Mouse (Mus musculus) gastrocnemius, postnatal 14 days (tissue): ENCODE data around the gene Kcnmb1. TPM values are rescaled to one million over a fixed set of nuclear protein-coding genes. Genes with fewer than 3 reads are reported as not detected.

Experiments used
- DNase-seq: peaks from one replicate; pipeline ENCODE4 v3.0.0; 2021; ENCODE audit warnings: mixed read lengths
- intact Hi-C: fragments of 180-260 bp; cut with DNase I; formaldehyde crosslinking; loops from one replicate; pipeline ENCODE4 v1.15.1; 2025; ENCODE audit warnings: low total_unique reads
- total RNA-seq, 2 experiments: library from RNA; stranded (reverse); gene quantifications; 2 replicates each; pipeline ENCODE4 v1.2.3; 2021

Gene Kcnmb1
- total RNA-seq, 2 experiments from 2014 or later, result 0.13 to 0.29 TPM

- no peak for DNase-seq
- intact Hi-C loops, result no loop called here
Measured at GRCm38 (mm10) chr11:33986525-33986924, 23.7 kb downstream of the Kcnmb1 start.

DNA sequence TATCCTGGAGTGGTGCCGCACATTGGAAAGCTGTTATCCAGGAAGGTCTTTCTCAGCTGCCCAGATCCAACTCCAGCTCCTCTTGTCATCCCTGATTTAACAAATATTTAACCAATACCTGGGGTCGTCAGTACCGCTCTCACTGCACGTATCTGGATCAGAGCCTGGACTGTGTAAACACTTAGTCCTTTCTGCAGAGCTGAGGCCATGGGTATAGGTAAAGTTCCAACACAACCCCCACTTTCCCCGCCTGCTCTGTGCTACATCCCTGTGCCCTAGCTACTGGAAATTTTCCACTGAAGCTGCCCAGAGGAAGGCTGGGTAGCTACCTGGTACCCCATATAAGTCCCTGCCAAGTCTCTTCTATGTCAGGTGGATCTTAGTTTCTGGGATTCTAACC lies 27.2 kb downstream of the Kcnmb1 start:
- DNase-seq, result no peak
- intact Hi-C loops, result no loop called here

- peak; percentile 73 for DNase-seq
- intact Hi-C loops, result no loop called here
Measured at GRCm38 (mm10) chr11:33992938-33993337, 30.1 kb downstream of the Kcnmb1 start, which contains the start of gene Kcnip1. TSS of gene Kcnip1 (minus strand) at chr11:33993152.

- intact Hi-C loops, result no loop called here
Measured at GRCm38 (mm10) chr11:33993496-33993895, 30.7 kb downstream of the Kcnmb1 start.

DNA sequence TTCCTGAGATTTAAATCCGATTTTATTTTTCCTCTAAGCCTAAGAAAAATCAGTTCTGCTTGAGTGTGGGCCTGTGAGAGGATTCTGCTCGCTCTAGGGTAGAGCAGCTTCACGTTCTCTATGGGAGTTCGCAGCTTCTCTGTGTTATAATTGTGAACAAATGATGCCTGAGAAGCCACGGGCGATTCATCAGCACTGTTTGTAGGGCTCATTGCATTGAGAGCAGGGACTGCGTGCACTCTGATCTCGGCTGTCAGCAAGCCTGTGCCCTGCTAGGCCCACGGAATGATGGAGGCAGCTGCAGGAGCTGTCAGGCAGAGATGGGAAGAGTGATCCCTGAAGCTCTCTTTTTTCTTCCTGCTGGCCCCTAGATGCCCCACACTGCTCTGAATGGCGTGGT lies 35.4 kb downstream of the Kcnmb1 start:
- DNase-seq, result no peak
- intact Hi-C loops, result no loop called here

More at GRCm38 (mm10) chr11:33993496-33993895, 30.7 kb downstream of the Kcnmb1 start:
- no peak for DNase-seq

DNA sequence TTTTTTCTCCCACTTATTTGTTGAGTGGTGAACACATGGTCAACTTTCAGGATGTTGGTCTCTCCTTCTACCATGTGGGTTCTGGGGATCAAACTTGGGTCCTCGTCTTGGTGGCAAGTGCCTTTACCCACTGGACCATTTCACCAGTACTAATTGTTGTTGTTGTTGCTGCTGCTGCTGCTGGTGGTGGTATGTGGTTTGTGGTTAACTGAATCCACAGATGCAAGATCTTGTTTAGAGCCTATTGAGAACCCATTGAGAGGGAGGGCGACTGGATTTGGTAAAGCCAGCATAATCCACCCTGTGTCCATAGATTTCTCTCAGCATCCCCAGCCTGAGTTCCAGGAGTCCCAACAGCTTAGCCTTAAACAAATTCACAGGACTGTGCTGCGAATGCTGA lies 37.6 kb downstream of the Kcnmb1 start:
- no peak for DNase-seq
- intact Hi-C loops, result loop anchor here (10.0 kb wide), 1 partner anchor 266 kb away; no protein-coding TSS in a partner anchor

DNA sequence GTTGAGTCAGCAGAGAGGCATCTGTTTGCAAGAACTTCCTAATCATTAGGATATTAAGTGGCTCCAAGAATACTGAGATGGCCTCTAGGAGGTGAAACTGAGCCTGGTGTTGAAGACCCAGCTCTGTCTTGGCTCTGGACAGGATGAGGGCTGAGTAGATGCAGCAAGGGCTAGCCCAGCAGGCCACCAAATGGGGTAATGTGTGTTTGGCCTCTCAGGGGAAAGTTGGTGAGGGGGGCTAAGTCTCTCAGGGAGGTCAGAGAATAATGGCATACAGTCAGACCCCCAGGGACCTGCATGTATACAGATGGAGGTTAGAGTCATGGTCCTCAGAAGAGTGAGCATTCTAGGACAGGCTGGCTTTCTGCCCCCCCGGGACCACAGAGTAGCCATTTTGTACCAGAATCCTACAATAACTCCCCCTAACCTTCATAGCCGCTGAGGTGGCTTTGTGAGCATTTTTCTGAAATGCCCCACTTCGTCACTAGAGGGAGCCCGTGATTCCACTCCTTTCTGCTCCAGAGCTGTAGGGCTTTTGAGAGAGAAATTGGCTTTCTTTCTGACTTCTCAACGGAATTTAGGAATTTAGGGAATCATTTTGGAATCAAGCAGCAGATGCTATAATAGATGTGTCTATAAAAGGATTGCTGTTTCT lies 39.3 kb downstream of the Kcnmb1 start:
- DNase-seq, result no peak
- intact Hi-C loops, result loop anchor here (10.0 kb wide), 1 partner anchor 267 kb away; no protein-coding TSS in a partner anchor

GRCm38 (mm10) chr11:34002593-34002965 lies 39.8 kb downstream of the Kcnmb1 start:
- intact Hi-C loops, result loop anchor here (10.0 kb wide), 1 partner anchor 268 kb away; no protein-coding TSS in a partner anchor
- no peak for DNase-seq

- intact Hi-C loops, result loop anchor here (5.0 to 10.0 kb wide), 2 partner anchors 65 to 273 kb away; no protein-coding TSS in a partner anchor
- DNase-seq, result no peak
Measured at GRCm38 (mm10) chr11:34007616-34008015, 44.8 kb downstream of the Kcnmb1 start.

- no peak for DNase-seq
- intact Hi-C loops, result loop anchor here (5.0 to 10.0 kb wide), 2 partner anchors 64 to 273 kb away; no protein-coding TSS in a partner anchor
Measured at GRCm38 (mm10) chr11:34008214-34008613, 45.4 kb downstream of the Kcnmb1 start.

DNA sequence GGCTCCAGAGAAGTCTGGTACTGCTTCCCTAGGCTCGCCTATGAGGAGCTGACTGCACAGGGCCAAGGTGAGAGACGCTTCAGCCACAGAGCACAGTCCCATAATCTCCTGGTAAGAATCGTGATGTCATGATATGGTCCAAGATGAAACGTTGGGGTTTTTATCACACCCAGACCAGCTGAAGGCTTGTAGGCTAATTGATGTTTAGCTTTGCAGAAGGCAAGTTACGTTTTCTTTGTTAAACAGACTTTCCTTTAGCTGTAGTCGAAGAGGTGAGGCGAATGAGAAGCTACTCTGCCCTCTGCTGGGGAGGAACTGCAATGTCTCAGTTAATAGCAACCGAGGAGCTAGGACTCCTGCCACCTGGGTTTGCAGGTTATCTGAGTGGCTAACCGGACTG lies 45.9 kb downstream of the Kcnmb1 start:
- peak; percentile 21 for DNase-seq
- intact Hi-C loops, result loop anchor here (5.0 to 10.0 kb wide), 2 partner anchors 64 to 274 kb away; no protein-coding TSS in a partner anchor

- intact Hi-C loops, result loop anchor here (5.0 to 10.0 kb wide), 2 partner anchors 63 to 275 kb away; no protein-coding TSS in a partner anchor
- no peak for DNase-seq
Measured at GRCm38 (mm10) chr11:34009316-34010087, 46.7 kb downstream of the Kcnmb1 start.

DNA sequence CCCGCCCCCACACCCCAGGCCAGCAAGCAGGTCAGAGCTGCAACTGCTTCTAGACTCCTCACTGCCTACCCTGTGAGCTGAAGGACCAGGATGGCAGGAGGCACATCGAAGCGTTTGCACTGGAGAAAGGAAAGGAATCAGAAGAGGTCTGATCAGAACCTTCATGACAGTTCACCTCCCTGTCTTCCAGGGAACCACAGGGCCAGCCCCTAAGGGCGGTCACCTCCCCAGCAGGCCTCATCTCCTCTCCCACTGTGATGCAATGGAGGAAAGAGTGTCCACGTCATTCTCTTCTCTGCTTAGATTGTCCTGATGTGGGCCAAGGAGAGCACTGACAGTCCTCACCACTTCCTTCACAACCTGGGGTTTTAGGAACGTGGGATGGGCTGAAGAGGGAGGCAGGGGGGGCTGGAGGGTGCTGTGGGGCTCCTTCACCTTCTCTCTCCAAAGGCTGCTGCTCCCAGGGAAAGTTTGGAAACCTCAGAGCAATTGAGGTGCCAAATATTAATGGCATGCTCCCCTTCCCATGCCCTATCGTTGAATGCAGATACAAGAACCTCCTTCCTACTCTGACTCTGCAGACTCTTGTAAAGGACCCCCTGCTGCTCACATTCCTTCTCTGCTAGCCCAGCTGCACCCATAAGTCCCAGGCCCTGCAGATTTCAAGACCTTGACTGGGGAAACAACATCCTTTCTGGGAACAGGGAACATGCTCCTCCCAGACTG lies 47.5 kb downstream of the Kcnmb1 start:
- no peak for DNase-seq
- intact Hi-C loops, result no loop called here

GRCm38 (mm10) chr11:34010859-34011172 lies 48.0 kb downstream of the Kcnmb1 start:
- intact Hi-C loops, result no loop called here
- peak; percentile 31 for DNase-seq

DNA sequence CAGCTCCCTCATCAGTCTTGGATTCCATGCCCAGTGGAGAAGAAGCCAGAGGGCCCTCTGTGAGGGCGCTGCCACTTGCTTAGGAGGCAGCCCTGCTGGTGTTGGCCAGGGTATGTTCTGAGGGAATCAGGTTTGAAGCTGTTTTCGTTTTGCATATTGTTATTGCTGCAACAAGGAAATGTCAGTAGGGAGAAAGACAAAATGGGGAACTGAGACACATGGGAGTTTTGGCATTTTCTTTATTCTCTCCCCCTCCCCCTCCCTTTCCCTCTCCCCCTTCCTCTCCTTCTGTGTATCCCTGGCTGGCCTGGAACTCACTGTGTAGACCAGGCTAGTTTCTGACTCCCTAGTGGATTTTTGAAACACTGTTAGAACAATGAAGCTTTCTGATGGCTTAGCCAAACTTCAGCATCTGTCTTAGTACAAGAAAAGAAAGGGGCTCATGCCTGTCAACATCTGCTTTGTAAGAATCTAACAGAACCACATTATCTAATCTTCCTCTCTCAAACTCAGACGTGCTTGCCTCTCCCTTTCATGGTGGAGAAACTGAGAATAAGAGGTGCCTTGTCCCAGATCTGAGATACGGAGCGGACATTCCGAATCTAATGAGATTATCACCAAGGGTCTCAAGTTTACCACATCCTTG lies 49.3 kb downstream of the Kcnmb1 start:
- intact Hi-C loops, result no loop called here
- no peak for DNase-seq

Other genes with a start within 250 kb of the Kcnmb1 start
- gene Kcnip1, start 30.1 kb downstream of the Kcnmb1 start, total RNA-seq, result under 1 TPM in 1 of 2 experiments, not detected in 1; 0.20 TPM
- gene Lcp2, start 83.9 kb downstream of the Kcnmb1 start, total RNA-seq, result 1 to 10 TPM; 1.2 to 1.5 TPM
- gene 4930469K13Rik, start 135.5 kb downstream of the Kcnmb1 start, total RNA-seq, result not detected
- gene Foxi1, start 245.1 kb downstream of the Kcnmb1 start, total RNA-seq, result not detected